Mouse (Mus musculus): ENCODE results near the gene R3hdm4. TPM values are rescaled to one million over a fixed set of nuclear protein-coding genes. Genes with fewer than 3 reads are reported as not detected.
A peak's percentile ranks its signal among the peaks of the same experiment; 100 is the strongest.

The R3hdm4 gene
- total and polyA plus RNA-seq, 3 experiments = 10.5 to 59.4 (median 22.3) TPM

DNA sequence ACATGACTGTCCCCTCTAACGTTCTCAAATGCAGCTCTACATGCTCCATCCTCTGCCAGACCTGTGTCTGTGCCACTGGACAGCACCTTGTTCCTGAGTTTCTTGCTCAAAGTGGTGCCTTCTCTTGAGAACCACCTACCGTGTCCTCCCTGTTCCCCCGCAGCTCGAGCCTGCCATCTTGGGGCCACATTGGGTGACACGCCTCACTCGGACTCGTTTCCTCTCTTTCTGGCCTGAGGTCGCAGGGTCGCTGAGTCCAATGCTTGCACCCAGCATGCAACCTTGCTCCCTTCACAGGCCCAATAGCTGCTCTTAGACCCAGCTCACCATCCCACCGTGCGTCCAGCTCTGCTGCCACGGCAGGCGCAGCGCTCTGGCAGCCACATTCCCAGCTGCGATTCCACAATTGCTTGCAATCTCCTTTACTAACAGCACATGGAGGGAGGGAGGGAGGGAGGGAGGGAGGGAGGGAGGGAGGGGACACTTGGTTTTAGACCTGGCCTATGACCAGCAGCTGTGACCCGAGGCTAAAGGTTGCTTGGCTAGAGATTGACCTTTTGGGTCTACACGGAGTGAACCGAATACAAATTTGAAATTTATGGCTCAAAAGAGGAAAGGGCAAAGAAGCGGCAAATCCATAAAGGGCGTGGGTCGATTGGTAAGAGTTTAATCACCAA, 37.3 kb upstream of the R3hdm4 start (continued):
- TF ChIP-seq MEF2A (IDR thresholded peaks at IDR 0.05; ENCODE audit: borderline replicate concordance, low read depth, low read length) = peak; percentile 73
- peak; percentile 96 for TF ChIP-seq ZC3H11A (IDR thresholded peaks at IDR 0.05; ENCODE audit: low read depth, low read length)
- no peak for TF ChIP-seq USF1 (IDR thresholded peaks at IDR 0.05; ENCODE audit: low read depth, low read length)
- peak; percentile 67 for TF ChIP-seq TCF12 (IDR thresholded peaks at IDR 0.05; ENCODE audit: low read depth, low read length)

DNA sequence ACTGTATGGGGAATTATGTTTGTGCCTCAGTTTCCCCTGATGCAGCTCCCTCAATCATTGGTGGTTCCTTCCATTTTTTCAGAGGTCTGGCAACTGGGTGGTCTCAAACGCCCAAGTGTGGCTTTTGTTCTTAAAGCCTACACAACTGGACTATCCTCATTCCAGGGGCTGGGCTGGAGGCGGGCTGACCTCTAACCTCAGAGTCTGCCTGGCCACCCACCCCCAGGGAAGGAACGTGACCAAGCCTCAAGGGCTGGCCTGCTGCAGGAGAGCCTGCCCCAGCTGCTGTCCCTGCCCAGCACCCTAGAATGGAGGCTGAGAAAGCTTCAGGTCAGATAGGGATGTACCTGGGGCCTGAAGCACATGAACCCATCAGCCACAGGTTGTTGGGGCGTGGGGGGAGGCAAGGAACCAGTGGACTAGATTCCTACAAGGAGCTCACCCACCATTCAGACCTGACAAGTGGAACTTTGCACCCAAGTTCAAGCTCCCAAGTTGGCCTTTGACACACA, 35.7 kb upstream of the R3hdm4 start:
- Histone ChIP-seq H3K9me3 (replicated peaks; ENCODE audit: low read length) (no peaks in the 10 kb centered on the region), H3K27ac (ENCODE audit: insufficient read depth, low read depth) (no peak overlapping the region), H3K4me3 (replicated peaks in 1 of 3; ENCODE audit: low read depth in 2 of 3, low read length in 2 of 3, poor library complexity in 1 of 3) (no peak overlapping the region), H3K9ac (ENCODE audit: insufficient read depth, low read depth) (no peak overlapping the region), H3K36me3 (replicated peaks in 1 of 2; ENCODE audit: control insufficient read depth in 1 of 2, insufficient read depth in 1 of 2, low read length in 1 of 2) (peaks cover 16 to 34% of the 10 kb centered on the region in 2 experiments), H3K4me2 (ENCODE audit: insufficient read depth, low read depth, poor library complexity, severe bottlenecking) (no peak overlapping the region), H3K4me1 (ENCODE audit: control insufficient read depth in 1 of 2, insufficient read depth in 2 of 2) (peaks cover 29 to 61% of the 10 kb centered on the region in 2 experiments), H3K79me2 (replicated peaks; ENCODE audit: control insufficient read depth, extremely low read depth, insufficient read depth, poor library complexity, severe bottlenecking) (peaks cover 17% of the 10 kb centered on the region), H3K27me3 (replicated peaks) (no peaks in the 10 kb centered on the region)
- no peak for DNase-seq (ENCODE audit: extremely low read depth)
- no peak for TF ChIP-seq TCF12 (IDR thresholded peaks at IDR 0.05; ENCODE audit: low read depth, low read length)
- TF ChIP-seq POLR2AphosphoS2 (IDR thresholded peaks at IDR 0.05; ENCODE audit: low read depth, low read length) = no peak; the same call in 1 of the 2 replicates
- TF ChIP-seq ETS1 (conservative IDR thresholded peaks at IDR 0.05; ENCODE audit: low read depth, low read length) = no peak
- no peak for TF ChIP-seq ZKSCAN1 (IDR thresholded peaks at IDR 0.05; ENCODE audit: borderline replicate concordance, low read depth, low read length)
- TF ChIP-seq ELF1 (IDR thresholded peaks at IDR 0.05; ENCODE audit: low read depth, low read length) = no peak
- TF ChIP-seq PAX5 (IDR thresholded peaks at IDR 0.05; ENCODE audit: low read length) = no peak
- no peak for TF ChIP-seq CHD2 (IDR thresholded peaks at IDR 0.05; ENCODE audit: low read length)
- TF ChIP-seq ZNF384 (IDR thresholded peaks at IDR 0.05; ENCODE audit: low read depth, low read length) = no peak
- no peak for TF ChIP-seq NRF1 (IDR thresholded peaks at IDR 0.05; ENCODE audit: low read depth, low read length)
- TF ChIP-seq UBTF (IDR thresholded peaks at IDR 0.05; ENCODE audit: low read depth, low read length) = no peak
- TF ChIP-seq MAZ (IDR thresholded peaks at IDR 0.05; ENCODE audit: low read depth, low read length) = no peak
- TF ChIP-seq MYC (IDR thresholded peaks at IDR 0.05; ENCODE audit: low read depth, low read length) = no peak
- TF ChIP-seq SMC3 (IDR thresholded peaks at IDR 0.05; ENCODE audit: low read depth, low read length) = no peak
- TF ChIP-seq CTCF (conservative IDR thresholded peaks at IDR 0.05 in 1 of 2, IDR thresholded peaks at IDR 0.05 in 1 of 2; ENCODE audit: low read depth in 2 of 2, low read length in 2 of 2) = no peak
- TF ChIP-seq IRF4 (IDR thresholded peaks at IDR 0.05; ENCODE audit: low read depth, low read length) = no peak
- TF ChIP-seq SIN3A (IDR thresholded peaks at IDR 0.05; ENCODE audit: low read length) = no peak
- TF ChIP-seq JUND (conservative IDR thresholded peaks at IDR 0.05; ENCODE audit: low read depth, low read length) = no peak
- no peak for TF ChIP-seq MAX (IDR thresholded peaks at IDR 0.05; ENCODE audit: low read length)
- in situ Hi-C loops (cut with MboI; ENCODE audit: low pct_ligation_motif_present, low pct_unique_long_range_greater_than_20kb, low sequenced_read_pairs) = no loop called here
- dilution Hi-C loops (cut with MboI; ENCODE audit: extremely low pct_ligation_motif_present, extremely low pct_unique_long_range_greater_than_20kb, low sequenced_read_pairs) = no loop called here

Measured in CH12.LX (cell line).